Mouse (Mus musculus) neural tube, embryonic 13.5 days (tissue): ENCODE data around the gene Gfra1. TPM values are rescaled to one million over a fixed set of nuclear protein-coding genes. Genes with fewer than 3 reads are reported as not detected.

Experiments used
- ATAC-seq: fragments of 200-750 bp; cut with Nextera tagmentation; 2 replicates; pipeline ENCODE4 v1.8.0; 2017; ENCODE audit warnings: low read depth, mild to moderate bottlenecking, moderate TSS enrichment, moderate library complexity
- H3K27ac ChIP-seq: fragments of 300-500 bp; sonication (generic); replicated peaks from 2 replicates; pipeline ENCODE4 v1.5.1; 2015; ENCODE audit warnings: moderate library complexity, mild to moderate bottlenecking, inconsistent platforms
- H3K27me3 ChIP-seq: fragments of 300-500 bp; sonication (generic); 2 replicates; pipeline ENCODE4 v1.6.1; 2015; ENCODE audit warnings: mild to moderate bottlenecking, inconsistent platforms
- H3K36me3 ChIP-seq: fragments of 300-500 bp; sonication (generic); 2 replicates; pipeline ENCODE4 v1.6.1; 2015; ENCODE audit warnings: mild to moderate bottlenecking, inconsistent platforms
- H3K4me1 ChIP-seq: fragments of 300-500 bp; sonication (generic); replicated peaks from 2 replicates; pipeline ENCODE4 v1.6.1; 2015; ENCODE audit warnings: inconsistent platforms
- H3K4me2 ChIP-seq: fragments of 300-500 bp; sonication (generic); 2 replicates; pipeline ENCODE4 v1.6.1; 2015; ENCODE audit warnings: inconsistent platforms, mild to moderate bottlenecking, moderate library complexity
- H3K4me3 ChIP-seq: fragments of 300-500 bp; sonication (generic); 2 replicates; pipeline ENCODE4 v1.5.1; 2015; ENCODE audit warnings: mild to moderate bottlenecking, inconsistent platforms
- H3K9ac ChIP-seq: fragments of 300-500 bp; sonication (generic); 2 replicates; pipeline ENCODE4 v1.6.1; 2015; ENCODE audit warnings: moderate library complexity, mild to moderate bottlenecking, inconsistent platforms
- H3K9me3 ChIP-seq: fragments of 300-500 bp; sonication (generic); 2 replicates; pipeline ENCODE4 v1.6.1; 2016; ENCODE audit warnings: inconsistent platforms
- WGBS: fragments of 180-500 bp; shearing (Covaris S2); methylation state at CpG from one replicate; pipeline ENCODE4 v1.1.7; 2015; 5-methylcytosine and 5-hydroxymethylcytosine counted together
- polyA plus RNA-seq: library from polyadenylated mRNA; unstranded; fragments of >200 nt; fragmentation: Nextera tagmentation; extraction: Ambion mirVana; gene quantifications from 2 replicates; pipeline ENCODE4 v1.2.1, GENCODE M21; 2015

The Gfra1 gene
- polyA plus RNA-seq, 1 experiment from 2014 or later, result 72.7 TPM

DNA sequence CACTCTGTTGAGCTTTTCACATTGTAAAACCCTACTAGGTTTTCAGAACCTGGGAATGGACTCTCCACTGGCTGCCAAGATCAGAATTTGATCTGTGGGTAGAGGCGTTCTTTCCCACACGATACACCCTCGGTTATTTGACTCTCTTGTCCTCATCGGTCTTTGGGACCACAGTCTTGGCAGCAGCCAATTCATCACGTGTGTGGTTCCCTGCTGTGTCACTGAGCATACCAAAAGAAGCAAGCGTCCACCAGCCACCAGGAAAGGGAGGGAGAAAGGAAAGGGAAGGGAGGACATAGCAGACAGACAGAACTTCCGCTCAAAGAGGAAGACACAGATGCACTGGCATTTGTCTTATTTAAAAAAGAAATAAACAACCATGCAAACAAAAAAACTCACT, 189.1 kb downstream of the Gfra1 start:
- Histone ChIP-seq H3K9ac (no peak overlapping the region), H3K4me1 (peaks cover 11% of the 10 kb centered on the region; the same call in 1 of the 2 replicates), H3K27me3 (0 out of 2 replicates have a peak, but pooled peaks cover 3% of the 10 kb centered on the region), H3K27ac (no peak overlapping the region), H3K36me3 (0 out of 2 replicates have a peak, but pooled peaks cover 10% of the 10 kb centered on the region), H3K4me2 (no peak overlapping the region), H3K4me3 (no peak overlapping the region), H3K9me3 (no peaks in the 10 kb centered on the region)
- WGBS, result 31% methylated on average over 7 of the region's 7 CpGs
- no peak for ATAC-seq

DNA sequence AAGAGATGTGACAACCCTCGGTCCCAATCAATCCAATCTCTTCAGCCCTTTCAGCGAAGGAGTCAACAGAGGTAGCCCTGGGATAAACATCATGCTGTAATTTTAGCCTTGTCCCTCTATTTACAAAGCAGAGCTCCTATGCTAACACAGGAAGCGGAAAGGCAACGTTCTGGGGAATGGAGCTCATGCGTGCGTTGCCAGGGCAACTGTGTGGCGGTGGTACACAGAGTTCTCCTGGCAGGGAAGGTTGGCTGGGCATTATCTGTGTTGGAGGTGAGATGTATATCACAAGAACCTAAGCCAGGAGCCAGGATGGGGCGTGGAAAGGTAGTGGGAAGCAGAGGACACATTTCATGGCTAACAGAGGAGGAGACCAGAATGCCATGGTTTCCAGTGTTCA, 194.8 kb downstream of the Gfra1 start:
- Histone ChIP-seq H3K27me3 (0 out of 2 replicates have a peak, but pooled peaks cover 3% of the 10 kb centered on the region), H3K36me3 (peaks cover 6% of the 10 kb centered on the region; the same call in 1 of the 2 replicates), H3K27ac (no peak overlapping the region), H3K4me3 (no peak overlapping the region), H3K9me3 (no peaks in the 10 kb centered on the region), H3K4me1 (peaks cover 29% of the 10 kb centered on the region), H3K9ac (no peak overlapping the region), H3K4me2 (no peak overlapping the region)
- WGBS, result 80% methylated on average over 8 of the region's 8 CpGs
- no peak for ATAC-seq

DNA sequence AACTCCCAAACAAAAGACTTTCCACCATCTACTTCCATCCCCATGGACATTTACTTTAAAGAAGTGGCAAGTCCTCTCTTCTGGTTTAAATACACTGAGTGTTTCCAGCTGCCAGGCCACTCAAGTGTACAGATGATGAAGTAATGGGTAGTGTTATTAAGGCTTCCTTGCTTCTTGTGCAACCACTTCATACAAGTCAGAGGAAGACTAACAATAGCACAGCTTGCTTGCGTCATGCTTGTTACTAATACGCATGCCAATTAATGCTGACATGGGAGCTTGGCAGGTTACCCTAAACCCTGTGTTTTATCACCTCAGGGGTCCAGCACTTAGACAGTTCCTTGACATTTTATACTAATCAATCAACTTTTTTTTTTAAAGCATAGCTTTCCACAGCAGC, 196.5 kb downstream of the Gfra1 start:
- WGBS, result 33% methylated on average over 2 of the region's 2 CpGs

DNA sequence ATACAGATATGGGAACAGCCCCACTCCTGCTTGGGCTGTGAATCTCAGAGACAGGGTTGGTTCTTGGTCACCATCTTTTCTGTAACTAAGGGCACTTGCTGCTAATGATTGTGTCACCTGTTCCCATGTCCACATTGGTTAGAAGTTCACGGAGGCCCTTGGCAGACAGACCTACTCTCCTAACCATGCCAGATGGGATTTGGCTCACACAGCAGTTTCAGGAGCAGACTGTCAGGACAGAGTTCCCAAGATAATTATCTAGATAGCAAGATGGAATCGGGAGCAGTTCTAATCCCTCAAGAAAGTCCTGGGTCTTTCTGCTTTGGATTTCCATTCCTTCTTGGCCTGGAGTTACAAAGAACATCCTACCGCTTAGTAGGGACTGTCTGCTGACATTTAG, 199.2 kb downstream of the Gfra1 start:
- Histone ChIP-seq H3K27me3 (no peaks in the 10 kb centered on the region), H3K36me3 (peaks cover 6% of the 10 kb centered on the region; the same call in 1 of the 2 replicates), H3K9me3 (no peaks in the 10 kb centered on the region), H3K27ac (no peak overlapping the region), H3K4me3 (no peak overlapping the region), H3K4me2 (no peak overlapping the region), H3K9ac (no peak overlapping the region), H3K4me1 (peaks cover 22% of the 10 kb centered on the region)
- WGBS, result 89% methylated on average over 3 of the region's 3 CpGs
- ATAC-seq, result no peak

More for the DNA sequence above, 196.5 kb downstream of the Gfra1 start:
- no peak overlapping the region for H3K4me3 ChIP-seq
- ATAC-seq, result no peak
- 0 out of 2 replicates have a peak, but pooled peaks cover 3% of the 10 kb centered on the region for H3K27me3 ChIP-seq
- H3K9ac ChIP-seq, result no peak overlapping the region
- H3K4me1 ChIP-seq, result peaks cover 29% of the 10 kb centered on the region
- H3K4me2 ChIP-seq, result no peak overlapping the region
- no peaks in the 10 kb centered on the region for H3K9me3 ChIP-seq
- peaks cover 6% of the 10 kb centered on the region; the same call in 1 of the 2 replicates for H3K36me3 ChIP-seq
- no peak overlapping the region for H3K27ac ChIP-seq

DNA sequence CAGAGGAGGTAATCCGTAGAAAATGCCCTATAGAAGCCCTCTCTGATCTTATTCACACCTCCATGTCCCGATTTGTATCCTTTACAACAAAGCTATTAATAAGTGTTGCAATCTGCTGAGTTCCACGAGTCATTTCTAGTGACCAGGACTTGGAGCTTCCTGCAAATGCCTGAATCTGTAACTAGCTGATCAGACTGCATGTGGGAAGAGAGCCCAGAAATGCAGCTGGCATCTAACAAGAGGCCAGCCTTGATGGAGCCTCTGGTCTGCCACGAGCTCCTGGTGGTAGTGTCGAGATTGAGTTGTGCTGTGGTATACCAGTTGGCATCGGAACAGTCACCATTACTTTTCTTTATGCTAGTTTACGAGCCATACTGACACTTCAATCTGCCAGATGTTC, 200.3 kb downstream of the Gfra1 start:
- no peak overlapping the region for H3K4me2 ChIP-seq

DNA sequence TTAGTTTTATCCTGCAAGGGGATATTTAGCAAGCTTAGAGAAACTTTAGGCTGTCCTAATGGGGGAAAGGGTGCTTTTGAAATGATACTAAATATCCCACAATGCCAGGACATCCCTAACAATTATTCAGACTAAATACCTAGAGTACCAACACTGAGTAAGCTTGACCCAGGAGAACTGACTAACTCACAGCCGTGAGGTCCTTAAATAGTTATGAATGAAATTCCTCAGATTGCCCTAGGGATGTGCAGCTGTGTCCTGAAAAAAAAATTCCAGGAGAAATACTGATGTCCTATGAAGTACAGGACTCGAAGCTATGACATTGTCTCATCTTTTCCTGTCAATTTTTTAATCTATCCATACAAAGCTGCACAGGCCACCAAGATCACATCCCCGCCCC, 201.5 kb downstream of the Gfra1 start:
- 62% methylated on average over 3 of the region's 3 CpGs for WGBS
- Histone ChIP-seq H3K27me3 (no peaks in the 10 kb centered on the region), H3K9ac (no peak overlapping the region), H3K9me3 (no peaks in the 10 kb centered on the region), H3K4me3 (no peak overlapping the region), H3K4me2 (no peak overlapping the region), H3K4me1 (peaks cover 8% of the 10 kb centered on the region), H3K27ac (no peak overlapping the region), H3K36me3 (0 out of 2 replicates have a peak, but pooled peaks cover 3% of the 10 kb centered on the region)
- no peak for ATAC-seq

More for the DNA sequence above, 200.3 kb downstream of the Gfra1 start:
- no peak overlapping the region for H3K4me3 ChIP-seq
- 83% methylated on average over 7 of the region's 7 CpGs for WGBS
- H3K36me3 ChIP-seq, result 0 out of 2 replicates have a peak, but pooled peaks cover 3% of the 10 kb centered on the region
- H3K9me3 ChIP-seq, result no peaks in the 10 kb centered on the region
- H3K27me3 ChIP-seq, result no peaks in the 10 kb centered on the region
- H3K9ac ChIP-seq, result no peak overlapping the region
- no peak for ATAC-seq
- peaks cover 15% of the 10 kb centered on the region for H3K4me1 ChIP-seq
- no peak overlapping the region for H3K27ac ChIP-seq

DNA sequence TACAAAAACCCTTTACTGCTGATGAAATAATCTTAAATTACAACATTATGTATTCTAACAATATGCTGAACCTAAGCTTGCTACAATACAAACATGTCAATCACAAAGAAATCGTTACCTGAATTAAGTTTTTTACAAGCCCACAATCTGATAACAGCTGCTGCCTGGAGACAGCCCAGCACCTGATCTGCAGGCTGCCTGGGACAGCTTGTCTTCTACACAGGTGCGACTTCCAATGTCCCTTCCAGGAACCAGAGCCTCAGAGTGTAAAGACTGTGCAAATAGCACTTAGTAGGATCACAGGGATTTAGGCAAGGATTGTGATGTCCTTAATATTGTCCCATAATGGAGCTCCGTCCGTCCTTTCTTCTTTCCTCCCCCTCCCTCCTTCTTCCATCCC, 204.0 kb downstream of the Gfra1 start:
- Histone ChIP-seq H3K4me3 (no peak overlapping the region), H3K4me2 (no peak overlapping the region), H3K4me1 (peaks cover 27% of the 10 kb centered on the region), H3K9ac (no peak overlapping the region), H3K36me3 (0 out of 2 replicates have a peak, but pooled peaks cover 3% of the 10 kb centered on the region), H3K27me3 (no peaks in the 10 kb centered on the region), H3K27ac (no peak overlapping the region), H3K9me3 (no peaks in the 10 kb centered on the region)
- WGBS, result 83% methylated on average over 4 of the region's 4 CpGs
- no peak for ATAC-seq

DNA sequence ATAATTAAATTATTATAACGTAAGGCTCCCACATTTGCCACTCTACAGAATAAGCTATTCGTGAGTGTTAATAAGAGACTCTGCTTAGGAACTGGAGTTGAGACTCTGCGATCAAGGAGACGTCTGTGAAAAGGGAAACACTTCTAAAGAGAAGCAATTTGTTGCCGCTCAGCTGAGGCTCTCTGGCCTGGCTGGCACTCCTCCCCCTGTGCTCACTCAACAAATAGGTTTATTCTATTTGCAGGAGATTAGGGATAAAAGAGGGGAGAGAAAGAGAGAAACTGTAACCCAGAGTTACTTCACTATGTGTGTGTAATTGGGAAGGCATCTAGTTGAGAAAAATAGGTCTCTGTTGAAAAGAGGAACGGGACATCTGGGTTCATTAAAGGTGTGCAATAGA, 204.6 kb downstream of the Gfra1 start:
- WGBS, result 64% methylated on average over 6 of the region's 6 CpGs
- H3K4me3 ChIP-seq, result no peak overlapping the region
- H3K4me2 ChIP-seq, result no peak overlapping the region
- no peak overlapping the region for H3K9ac ChIP-seq
- no peak overlapping the region for H3K27ac ChIP-seq
- ATAC-seq, result no peak
- H3K36me3 ChIP-seq, result no peaks in the 10 kb centered on the region
- no peaks in the 10 kb centered on the region for H3K27me3 ChIP-seq
- no peaks in the 10 kb centered on the region for H3K9me3 ChIP-seq
- peaks cover 27% of the 10 kb centered on the region for H3K4me1 ChIP-seq

DNA sequence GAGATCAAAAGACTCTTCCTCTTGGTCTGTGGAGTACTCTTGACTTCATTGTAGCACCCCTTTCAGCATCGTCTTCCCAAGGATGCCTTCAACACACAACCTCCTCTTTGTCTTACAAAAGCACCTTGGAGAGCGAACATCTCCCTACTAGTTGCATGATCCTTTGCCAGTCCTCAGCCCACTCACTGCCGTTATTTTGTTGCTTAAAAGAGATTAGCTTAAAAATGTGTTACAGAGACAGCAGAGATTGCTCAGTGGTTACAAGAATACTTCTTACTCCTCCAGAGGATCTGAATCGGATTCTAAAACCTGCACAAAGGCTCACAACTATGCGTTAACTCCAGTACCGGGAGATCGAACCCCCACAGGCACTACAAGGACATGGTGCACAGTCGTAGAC, 205.5 kb downstream of the Gfra1 start:
- 93% methylated on average over 8 of the region's 8 CpGs for WGBS
- no peaks in the 10 kb centered on the region for H3K27me3 ChIP-seq
- H3K4me1 ChIP-seq, result peaks cover 31% of the 10 kb centered on the region
- H3K36me3 ChIP-seq, result no peaks in the 10 kb centered on the region
- no peak for ATAC-seq
- no peak overlapping the region for H3K4me2 ChIP-seq
- H3K9me3 ChIP-seq, result no peaks in the 10 kb centered on the region
- no peak overlapping the region for H3K4me3 ChIP-seq
- no peak overlapping the region for H3K27ac ChIP-seq
- H3K9ac ChIP-seq, result no peak overlapping the region

DNA sequence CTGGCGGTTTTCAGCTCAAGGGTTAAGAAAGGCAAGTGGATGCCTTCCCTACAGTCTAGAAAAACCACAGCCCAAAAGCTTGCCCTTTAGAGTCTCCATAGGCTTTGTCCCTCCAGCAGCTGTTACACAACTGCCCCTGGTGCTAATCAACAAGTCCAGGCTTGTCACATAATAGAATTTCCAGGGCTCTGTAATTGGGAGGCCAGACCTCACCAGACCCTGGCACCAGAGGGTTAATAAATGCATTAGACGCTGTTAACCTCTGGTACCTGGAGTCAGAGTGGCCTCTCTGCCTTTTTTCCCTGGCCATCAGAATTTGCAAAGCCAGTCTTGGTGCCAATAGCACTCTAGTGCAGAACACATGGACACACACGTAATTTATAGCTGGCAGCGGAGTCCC, 211.6 kb downstream of the Gfra1 start:
- no peak for ATAC-seq
- no peaks in the 10 kb centered on the region for H3K36me3 ChIP-seq
- H3K4me3 ChIP-seq, result no peak overlapping the region
- H3K27ac ChIP-seq, result peak overlapping the region; percentile 49
- no peaks in the 10 kb centered on the region for H3K27me3 ChIP-seq
- H3K4me2 ChIP-seq, result no peak overlapping the region
- no peaks in the 10 kb centered on the region for H3K9me3 ChIP-seq
- peaks cover 64% of the 10 kb centered on the region for H3K4me1 ChIP-seq
- no peak overlapping the region for H3K9ac ChIP-seq
- 54% methylated on average over 4 of the region's 4 CpGs for WGBS

DNA sequence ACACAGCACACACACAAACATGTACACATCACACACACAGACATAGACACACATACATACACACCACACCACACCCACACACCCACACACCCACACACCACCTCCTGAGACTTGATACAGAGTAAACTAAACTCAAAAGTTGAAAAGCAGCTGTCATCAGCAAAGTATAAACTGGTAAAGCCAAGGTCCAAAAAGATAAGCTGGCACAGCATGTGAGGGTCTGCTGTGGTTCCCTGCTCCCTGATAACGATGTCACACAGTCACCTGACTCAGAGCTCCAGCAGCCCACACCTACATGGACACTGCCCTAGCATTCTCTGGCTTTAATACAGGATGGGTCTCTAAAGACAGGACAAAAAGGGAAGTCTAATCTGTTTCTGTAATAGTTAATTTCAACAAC, 212.1 kb downstream of the Gfra1 start:
- no peaks in the 10 kb centered on the region for H3K9me3 ChIP-seq
- H3K4me1 ChIP-seq, result peaks cover 59% of the 10 kb centered on the region
- no peaks in the 10 kb centered on the region for H3K36me3 ChIP-seq
- H3K4me3 ChIP-seq, result no peak overlapping the region
- 77% methylated on average over 1 of the region's 1 CpGs for WGBS
- no peak overlapping the region for H3K9ac ChIP-seq
- no peak for ATAC-seq
- no peaks in the 10 kb centered on the region for H3K27me3 ChIP-seq
- no peak overlapping the region for H3K27ac ChIP-seq
- H3K4me2 ChIP-seq, result no peak overlapping the region

DNA sequence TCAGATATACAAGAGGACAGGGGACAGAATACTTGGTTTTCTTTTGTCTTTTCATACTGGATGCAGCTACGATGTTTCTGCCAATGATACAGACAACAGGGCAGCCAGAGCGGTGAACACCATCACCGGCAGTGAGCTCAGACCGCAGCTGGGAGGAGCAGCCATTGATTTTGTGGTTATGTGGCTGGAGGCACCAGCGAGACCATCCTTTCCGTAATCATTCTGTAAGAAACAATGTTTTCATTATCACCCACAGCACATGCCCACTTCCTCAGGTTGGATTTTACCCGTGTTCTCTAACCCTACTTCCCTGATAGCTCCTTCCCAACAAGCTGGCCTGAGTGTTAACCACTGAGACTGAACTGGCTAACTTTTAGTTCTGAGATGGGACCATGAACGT, 217.4 kb downstream of the Gfra1 start:
- Histone ChIP-seq H3K27ac (no peak overlapping the region), H3K4me2 (no peak overlapping the region), H3K27me3 (no peaks in the 10 kb centered on the region), H3K9ac (no peak overlapping the region), H3K9me3 (no peaks in the 10 kb centered on the region), H3K4me1 (peaks cover 24% of the 10 kb centered on the region), H3K4me3 (no peak overlapping the region), H3K36me3 (peaks cover 4% of the 10 kb centered on the region)
- WGBS, result 76% methylated on average over 8 of the region's 8 CpGs
- no peak for ATAC-seq

DNA sequence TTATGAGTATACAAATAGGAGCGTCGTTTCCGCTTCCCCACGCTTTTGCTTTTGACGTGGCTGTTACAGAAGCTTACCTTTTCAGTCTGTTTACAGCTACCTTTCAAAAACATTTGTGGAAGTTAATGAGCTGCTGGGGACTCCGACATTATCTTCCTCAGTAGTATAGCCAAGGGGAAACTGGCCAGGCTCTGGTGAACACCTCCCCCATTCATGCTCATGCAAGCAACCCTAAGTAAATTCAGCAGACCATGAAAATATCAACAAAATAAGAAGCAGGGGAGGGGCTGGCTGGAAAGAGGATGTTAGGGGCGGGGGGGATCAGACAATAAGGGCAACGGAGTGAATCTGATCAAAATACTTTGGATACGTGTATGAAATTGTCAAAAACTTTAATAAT, 228.0 kb downstream of the Gfra1 start:
- no peak overlapping the region for H3K27ac ChIP-seq
- H3K4me2 ChIP-seq, result no peak overlapping the region
- no peaks in the 10 kb centered on the region for H3K27me3 ChIP-seq
- H3K4me1 ChIP-seq, result peaks cover 54% of the 10 kb centered on the region
- WGBS, result 62% methylated on average over 9 of the region's 9 CpGs
- H3K36me3 ChIP-seq, result no peaks in the 10 kb centered on the region
- ATAC-seq, result no peak
- H3K4me3 ChIP-seq, result no peak overlapping the region
- no peaks in the 10 kb centered on the region for H3K9me3 ChIP-seq
- H3K9ac ChIP-seq, result no peak overlapping the region
